Mouse (Mus musculus): ENCODE results near the gene 4931440F15Rik.

- no peak for TF ChIP-seq CTCF (IDR thresholded peaks at IDR 0.05 in 2 of 3, conservative IDR thresholded peaks at IDR 0.05 in 1 of 3; ENCODE audit: control insufficient read depth in 1 of 3, insufficient read depth in 1 of 3, low read depth in 2 of 3, low read length in 3 of 3, poor library complexity in 1 of 3, severe bottlenecking in 1 of 3)
- peak in 1 of 2 experiments; percentile 36; a peak in 1 of 4 replicates for TF ChIP-seq EP300 (IDR thresholded peaks at IDR 0.05; ENCODE audit: low read depth in 1 of 2, low read length in 2 of 2)
Observed at GRCm38 (mm10) chr11:29864269-29864668, 38.8 kb upstream of the 4931440F15Rik start.
